ENCODE assay signal across 16 mouse cellular contexts in the genomic region with DNA sequence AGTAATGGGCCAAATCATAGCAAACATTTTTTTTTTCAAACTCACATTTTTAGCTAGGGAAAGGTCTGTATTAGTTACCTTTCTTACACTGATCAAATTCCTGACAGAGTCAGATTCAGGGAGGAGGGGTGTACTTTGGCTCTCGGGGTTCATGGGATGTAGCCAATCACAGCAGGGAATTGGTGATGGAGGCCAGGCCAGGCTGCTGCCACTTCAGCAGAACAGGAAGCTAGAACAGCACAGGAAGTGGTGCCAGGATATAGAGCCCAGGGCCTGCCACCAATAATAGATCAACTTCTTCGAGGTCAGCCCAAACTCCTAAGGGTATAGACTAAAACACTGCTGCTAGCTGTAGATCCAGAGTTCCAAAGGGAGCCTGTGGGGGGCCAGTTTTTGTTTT.
A peak's percentile ranks its signal among the peaks of the same experiment; 100 is the strongest.
DNase-seq lines count a peak whose midpoint lies in the region; ATAC-seq and TF ChIP-seq lines count a peak whose summit lies in the region.
"Had no signal": no experiment of that assay in that cellular context is flagged by ENCODE, and none has a peak within 500 bp of the region (broad histone marks: within the 10 kb centered on the region; RNA-seq: fewer than 3 reads in every experiment).

No protein-coding gene starts in this region.

- no peaks in the 10 kb centered on the region for H3K9me3 ChIP-seq in limb, embryonic 12.5 days
- H3K9me3 ChIP-seq: forebrain, embryonic 13.5 days; heart, embryonic 12.5 days; hindbrain, embryonic 15.5 days; midbrain, embryonic 15.5 days had no signal

- H3K4me2 ChIP-seq in limb, embryonic 12.5 days = peak overlapping the region; percentile 17; the same call in 1 of the 2 replicates
- H3K4me2 ChIP-seq: forebrain, embryonic 13.5 days; heart, embryonic 12.5 days; hindbrain, embryonic 15.5 days; midbrain, embryonic 15.5 days had no signal

- H3K27me3 ChIP-seq in limb, embryonic 12.5 days = no peaks in the 10 kb centered on the region
- H3K27me3 ChIP-seq: forebrain, embryonic 13.5 days; heart, embryonic 12.5 days; hindbrain, embryonic 15.5 days; midbrain, embryonic 15.5 days had no signal

- DNase-seq in CD4-positive, CD25-positive, alpha-beta regulatory T cell, adult 2 months (ENCODE audit: low read depth, low spot score) = peak; percentile 22
- peak; percentile 65 to 75 for DNase-seq in cerebellum, postnatal 25 days
- no peak for DNase-seq in liver
- no peak for DNase-seq in left cerebral cortex, adult 11 months (ENCODE audit: low spot score)
- no peak for DNase-seq in Muller cell, postnatal 12 days (ENCODE audit: inconsistent ontology term)
- DNase-seq: liver, postnatal 0 days; lung, postnatal 4 days; right cerebral cortex, postnatal 25 days; thymus, postnatal 36 days had no signal

- TF ChIP-seq CTCF in bone marrow macrophage, adult 2 months (IDR thresholded peaks at IDR 0.05; ENCODE audit: low read depth, low read length) = no peak

- peaks cover 11% of the 10 kb centered on the region for H3K4me1 ChIP-seq in bone marrow macrophage, adult 2 months (ENCODE audit: control insufficient read depth, insufficient read depth, low read length)
- peaks cover 18% of the 10 kb centered on the region for H3K4me1 ChIP-seq in limb, embryonic 12.5 days (replicated peaks)
- H3K4me1 ChIP-seq: forebrain, embryonic 13.5 days; hindbrain, embryonic 15.5 days; midbrain, embryonic 15.5 days had no signal

- no peaks in the 10 kb centered on the region for H3K36me3 ChIP-seq in limb, embryonic 12.5 days
- H3K36me3 ChIP-seq: heart, embryonic 12.5 days; hindbrain, embryonic 15.5 days; midbrain, embryonic 15.5 days had no signal

- 52% methylated on average over 2 of the region's 2 CpGs for WGBS in limb, embryonic 12.5 days

- TF ChIP-seq POLR2A in bone marrow macrophage, adult 2 months (IDR thresholded peaks at IDR 0.05; ENCODE audit: borderline replicate concordance, low read depth, low read length) = no peak

- no peak overlapping the region for H3K9ac ChIP-seq in limb, embryonic 12.5 days (replicated peaks)
- H3K9ac ChIP-seq: forebrain, embryonic 13.5 days; heart, embryonic 12.5 days; hindbrain, embryonic 15.5 days; liver, postnatal 0 days; midbrain, embryonic 15.5 days had no signal

- peak overlapping the region; percentile 33 for H3K27ac ChIP-seq in bone marrow macrophage, adult 2 months (ENCODE audit: insufficient read depth, low read depth, low read length)
- peak overlapping the region; percentile 64 for H3K27ac ChIP-seq in limb, embryonic 12.5 days
- H3K27ac ChIP-seq: forebrain, embryonic 13.5 days; hindbrain, embryonic 15.5 days; kidney, postnatal 0 days; midbrain, embryonic 15.5 days had no signal

- ATAC-seq in limb, embryonic 12.5 days (ENCODE audit: insufficient number of reproducible peaks, insufficient read depth, low FRiP score, low TSS enrichment, low read depth) = peak; percentile 53; the same call in 1 of the 2 replicates
- ATAC-seq: forebrain, embryonic 13.5 days; liver, postnatal 0 days; midbrain, embryonic 15.5 days had no signal

- H3K4me3 ChIP-seq in bone marrow macrophage, adult 2 months (ENCODE audit: insufficient read depth, low read length) = no peak overlapping the region
- no peak overlapping the region for H3K4me3 ChIP-seq in limb, embryonic 12.5 days (replicated peaks)
- H3K4me3 ChIP-seq: forebrain, embryonic 13.5 days; heart, embryonic 12.5 days; hindbrain, embryonic 15.5 days; midbrain, embryonic 15.5 days had no signal

Comparison
In these comparisons a context has a peak if more than half of its experiments do, and no peak if none do; other contexts are left out.
1. DNase-seq: peak in CD4-positive, CD25-positive, alpha-beta regulatory T cell, adult 2 months (single experiment) and cerebellum, postnatal 25 days (2 of 2); none in liver (single experiment), left cerebral cortex, adult 11 months (single experiment) and Muller cell, postnatal 12 days (single experiment).